Mouse (Mus musculus) kidney, postnatal 36 days (tissue): ENCODE measurements around the gene Prdx2.

Source experiments
- DNase-seq, 2 experiments: peaks; one replicate each; pipeline ENCODE4 v3.0.0; 2021 to 2022; ENCODE audit warnings: mixed read lengths in 2 of 2

Gene Prdx2

DNA sequence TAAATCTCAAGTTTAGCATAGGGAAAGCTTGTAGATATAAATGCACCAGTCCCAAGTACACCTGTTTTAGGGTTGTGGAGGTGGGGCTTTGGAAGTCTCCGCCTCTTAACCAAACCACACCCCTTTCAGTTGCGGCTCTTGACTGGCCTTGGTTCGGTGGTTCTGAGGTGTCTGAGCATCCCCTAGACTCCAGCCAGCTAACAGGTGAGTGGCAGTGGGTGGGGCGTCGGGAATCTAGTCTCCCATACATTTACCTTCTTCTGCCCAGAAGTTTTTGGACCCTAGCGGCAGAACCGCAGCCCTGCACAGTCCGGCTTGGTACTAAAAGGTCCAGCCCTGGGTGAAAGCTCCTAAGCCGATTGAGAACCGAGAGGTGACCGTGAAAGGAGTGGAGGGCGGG lies 19.6 kb upstream of the Prdx2 start:
- DNase-seq, result no peak

DNA sequence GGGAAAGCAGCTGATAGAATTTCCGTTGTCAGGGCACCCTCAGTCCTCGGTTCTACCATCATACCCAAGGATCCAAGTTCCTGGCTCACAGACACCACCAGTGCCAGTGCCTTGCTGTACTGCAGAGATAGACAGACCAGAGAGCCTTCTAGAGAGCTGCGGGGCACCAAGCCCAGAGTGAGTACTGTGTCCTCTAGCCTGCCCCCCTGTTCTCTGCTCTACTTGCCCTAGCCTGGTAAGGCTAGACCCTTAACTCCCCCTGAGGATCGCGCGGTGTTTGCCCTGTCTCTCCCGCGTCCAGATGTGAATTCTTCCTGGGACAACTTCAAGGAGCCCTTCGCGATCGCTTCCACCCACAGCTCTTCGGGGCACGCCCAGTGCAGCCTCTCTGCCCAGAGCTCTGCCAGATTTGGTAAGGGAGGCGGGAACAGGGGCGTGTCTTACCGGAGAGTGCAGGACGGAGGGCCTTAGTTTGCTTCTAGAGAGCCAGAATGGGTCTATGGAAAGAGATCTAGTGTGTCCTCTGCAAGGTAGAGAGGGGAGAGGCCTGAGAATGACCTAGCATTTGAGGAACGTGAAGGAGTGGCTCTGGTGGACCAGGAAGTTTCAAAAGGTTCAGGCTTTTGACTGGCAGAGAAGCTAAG lies 16.7 kb upstream of the Prdx2 start:
- peak; percentile 53 to 76 for DNase-seq

DNA sequence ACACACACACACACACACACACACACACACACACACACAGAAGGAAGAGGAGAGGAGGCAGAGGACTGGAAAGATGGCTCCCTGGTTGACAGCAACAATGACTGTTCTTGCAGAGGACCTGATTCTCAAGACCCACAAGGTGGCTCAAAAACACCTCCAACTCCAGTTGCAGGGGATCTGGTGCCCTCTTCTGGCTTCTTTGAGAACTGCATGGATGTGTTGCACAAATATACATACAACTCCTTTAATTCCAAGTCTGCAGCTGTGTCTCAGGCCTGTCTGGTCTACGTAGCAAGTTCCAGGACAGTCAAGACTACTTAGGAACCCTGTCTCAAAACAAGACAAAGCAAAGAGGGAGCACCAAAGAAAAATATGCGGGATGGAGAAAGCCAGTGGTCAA lies 12.6 kb upstream of the Prdx2 start:
- peak in 1 of 2 experiments; percentile 85 for DNase-seq

DNA sequence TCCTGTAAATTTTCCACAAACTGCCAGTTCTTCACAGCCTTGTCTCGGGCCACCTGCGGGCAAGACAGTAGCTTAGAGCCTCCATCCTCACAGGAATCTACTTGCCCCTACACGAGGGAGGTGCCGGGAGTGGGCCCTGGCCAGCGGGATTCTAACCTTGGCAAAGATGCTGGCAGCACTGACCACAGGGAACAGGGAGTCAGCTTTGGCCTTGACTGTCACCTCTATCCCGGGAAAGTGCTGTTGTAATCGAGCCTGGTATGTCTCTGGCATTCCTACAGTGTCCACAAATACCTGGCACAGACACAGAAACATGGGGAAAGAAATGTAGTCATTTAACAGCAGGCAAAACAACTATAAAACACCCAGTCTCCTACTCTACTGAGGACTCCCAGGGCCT lies 9.6 kb upstream of the Prdx2 start:
- DNase-seq, result no peak

DNA sequence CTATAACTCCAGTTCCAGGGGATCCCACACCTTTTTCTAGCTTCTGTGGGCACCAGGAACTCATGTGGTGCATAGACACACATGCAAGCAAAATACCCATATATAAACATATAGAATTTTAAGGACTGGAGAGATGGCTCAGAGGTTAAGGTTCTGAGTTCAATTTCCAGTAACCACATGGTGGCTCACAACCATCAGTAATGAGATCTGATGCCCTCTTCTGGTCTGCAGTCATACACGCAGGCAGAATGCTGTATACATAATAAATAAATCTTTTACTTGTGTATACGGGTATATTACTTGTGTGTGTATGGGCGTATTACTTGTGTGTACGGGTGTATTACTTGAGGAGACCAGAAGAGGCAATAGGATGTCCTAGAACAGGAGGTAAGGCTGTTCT lies 5.4 kb upstream of the Prdx2 start:
- DNase-seq, result no peak

DNA sequence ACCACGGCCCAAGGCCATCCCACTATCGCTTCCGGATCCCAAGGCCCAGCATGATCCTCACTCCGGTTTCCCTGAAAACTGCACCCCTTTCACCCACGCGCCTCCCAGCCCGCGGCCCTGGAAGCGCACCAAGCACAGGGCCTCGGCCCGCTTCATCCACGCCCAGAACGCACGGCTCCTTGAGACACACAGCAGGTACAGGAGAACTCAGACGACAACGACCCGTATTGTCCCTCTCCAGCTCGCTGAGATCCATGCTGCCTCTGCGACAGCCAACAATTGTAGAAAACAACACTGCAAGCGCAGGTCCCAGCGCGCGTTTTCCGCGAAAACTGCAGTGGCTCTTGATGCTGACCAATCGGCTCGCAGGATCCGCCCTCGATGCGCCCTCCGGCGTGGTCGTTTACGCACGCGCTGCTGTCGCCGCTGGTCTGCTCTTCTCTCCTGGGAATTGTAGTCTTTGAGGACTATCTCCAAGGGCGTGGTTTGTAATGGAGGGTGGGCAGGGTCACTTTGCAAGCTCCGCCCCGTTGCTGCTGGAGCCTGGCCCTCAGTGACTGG lies 3.6 kb upstream of the Prdx2 start:
- peak; percentile 97 to 98 for DNase-seq

DNA sequence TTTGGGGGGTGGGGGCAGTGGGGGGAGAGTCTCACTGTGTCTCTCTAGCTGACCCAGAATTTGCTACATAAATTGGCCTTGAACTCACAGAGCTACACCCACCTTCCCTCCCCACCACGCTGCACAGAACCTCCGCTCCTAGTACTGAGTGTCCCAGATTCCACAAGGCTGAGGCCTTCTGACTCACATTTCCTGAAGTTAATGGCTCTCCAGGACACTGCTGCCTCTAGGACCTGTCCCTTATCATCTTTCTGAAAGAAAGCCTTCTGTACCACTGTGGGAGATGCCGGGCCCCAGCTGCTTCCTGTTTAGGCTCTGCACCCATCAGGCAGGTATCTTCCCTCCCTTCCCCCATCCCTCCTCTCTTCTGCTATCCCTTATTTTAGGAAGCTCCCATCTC lies 2.8 kb upstream of the Prdx2 start:
- no peak for DNase-seq

DNA sequence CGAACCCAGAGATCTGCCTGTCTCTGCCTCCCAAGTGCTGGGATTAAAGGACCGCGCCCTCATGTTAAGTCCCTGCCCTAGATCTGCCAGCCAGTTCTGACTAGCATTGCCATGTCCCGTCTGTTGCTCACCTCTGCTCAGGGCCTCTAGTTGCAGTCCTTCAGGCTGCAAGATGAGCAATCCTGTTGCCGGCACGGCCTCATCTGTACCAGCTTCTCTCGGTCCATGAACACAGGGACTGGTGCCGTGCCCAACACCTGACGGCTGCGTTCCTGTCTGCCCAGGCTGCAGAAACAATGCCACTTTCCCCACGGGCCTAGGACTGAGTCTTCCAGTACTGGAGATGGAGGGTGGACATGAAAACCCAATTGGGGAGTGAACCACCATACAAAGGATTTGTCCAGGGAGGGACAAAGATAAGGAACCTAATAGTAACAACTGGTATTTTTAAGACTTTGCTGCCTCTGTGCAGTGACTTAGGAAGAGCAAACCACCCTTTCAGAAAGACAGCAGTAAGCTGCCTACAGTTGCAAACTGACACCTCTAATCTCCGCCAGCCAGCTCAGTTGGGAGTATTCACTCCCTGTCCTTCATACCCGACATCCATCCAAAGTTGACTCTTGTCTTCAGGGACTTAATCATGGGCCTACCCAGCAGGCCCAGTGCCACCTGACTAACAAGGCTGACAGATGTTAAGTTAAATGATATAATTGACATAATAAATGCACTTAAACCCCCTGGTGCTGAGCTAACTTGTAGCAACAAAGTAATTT lies 1.7 kb upstream of the Prdx2 start:
- no peak for DNase-seq

DNA sequence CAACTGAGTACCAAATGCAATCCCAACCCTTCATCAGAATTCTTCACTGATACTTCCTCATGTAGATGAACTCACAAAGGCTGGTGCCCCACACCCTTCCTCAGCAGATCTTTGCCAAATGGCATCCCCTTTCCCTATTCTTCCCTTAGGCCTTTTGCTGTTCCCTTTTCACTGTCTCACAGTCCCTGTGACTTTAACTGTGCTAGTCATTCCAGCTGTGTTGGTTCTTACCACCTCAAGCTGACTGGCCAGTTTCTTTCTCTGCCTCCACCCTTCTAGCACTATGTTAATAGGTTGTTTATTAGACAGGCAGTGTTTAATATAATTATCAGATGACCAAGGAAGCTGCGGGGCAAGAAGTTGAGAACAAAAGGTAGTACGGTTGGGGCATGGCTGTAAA lies 737 bp upstream of the Prdx2 start:
- peak in 1 of 2 experiments; percentile 29 for DNase-seq

DNA sequence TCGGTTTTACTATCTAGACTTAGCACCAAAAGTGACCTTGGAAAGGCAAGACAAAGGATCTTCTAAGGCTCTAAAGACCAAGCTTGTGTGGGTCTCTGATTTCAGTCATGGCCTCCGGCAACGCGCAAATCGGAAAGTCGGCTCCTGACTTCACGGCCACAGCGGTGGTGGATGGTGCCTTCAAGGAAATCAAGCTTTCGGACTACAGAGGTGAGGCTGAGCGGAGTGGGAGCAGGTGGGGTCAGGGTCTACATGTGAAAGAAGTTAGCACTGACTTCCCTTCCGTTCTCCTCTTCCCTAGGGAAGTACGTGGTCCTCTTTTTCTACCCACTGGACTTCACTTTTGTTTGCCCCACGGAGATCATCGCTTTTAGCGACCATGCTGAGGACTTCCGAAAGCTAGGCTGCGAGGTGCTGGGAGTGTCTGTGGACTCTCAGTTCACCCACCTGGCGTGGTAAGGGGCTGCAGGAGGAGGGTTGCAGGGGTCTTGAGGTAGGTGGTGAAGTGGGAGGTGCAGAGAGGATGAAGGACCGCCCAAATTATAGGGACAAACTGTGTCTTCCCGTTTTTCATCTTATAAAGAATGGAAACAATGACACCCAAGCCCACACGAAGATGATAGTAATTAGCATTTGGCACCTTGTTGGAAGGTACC lies 876 bp downstream of the Prdx2 start:
- DNase-seq, result peak in 1 of 2 experiments; percentile 40

DNA sequence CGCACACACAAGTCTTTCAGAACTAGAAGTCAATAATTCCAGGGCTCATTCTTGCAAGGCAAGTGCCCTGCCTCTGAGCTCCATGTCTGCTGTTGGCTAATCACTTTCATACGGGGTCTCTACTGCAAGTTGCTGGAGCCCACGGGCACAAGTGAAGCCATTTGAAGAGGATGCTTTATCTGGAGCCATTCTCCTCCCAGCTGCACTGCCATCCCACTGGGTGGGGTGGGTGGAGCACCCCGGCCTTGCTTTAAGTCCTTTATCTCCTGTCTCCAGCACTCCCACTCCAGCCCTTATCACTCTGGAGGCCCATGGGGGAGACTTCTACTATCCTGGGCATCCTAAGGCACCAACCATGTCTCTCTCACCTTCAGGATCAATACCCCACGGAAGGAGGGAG lies 1.5 kb downstream of the Prdx2 start:
- DNase-seq, result no peak

DNA sequence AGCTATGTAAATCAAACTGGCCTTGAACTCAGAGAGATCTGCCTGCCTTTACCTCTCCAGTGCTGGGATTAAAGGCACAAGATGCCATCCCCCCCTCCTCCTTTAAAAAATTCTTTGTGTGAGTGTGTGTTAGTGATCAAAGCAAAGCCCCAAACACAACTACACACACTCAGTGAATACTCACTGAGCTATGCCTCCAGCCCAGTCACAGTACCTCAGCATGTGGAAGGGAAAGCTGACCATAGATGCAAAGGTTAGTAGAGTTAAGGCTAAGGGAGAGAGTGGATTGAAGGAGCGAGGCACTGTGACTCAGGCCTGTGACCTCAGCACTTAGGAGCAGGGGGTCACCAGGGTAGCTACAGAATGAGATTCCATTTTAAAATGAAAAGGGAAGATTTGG lies 3.7 kb downstream of the Prdx2 start:
- no peak for DNase-seq

DNA sequence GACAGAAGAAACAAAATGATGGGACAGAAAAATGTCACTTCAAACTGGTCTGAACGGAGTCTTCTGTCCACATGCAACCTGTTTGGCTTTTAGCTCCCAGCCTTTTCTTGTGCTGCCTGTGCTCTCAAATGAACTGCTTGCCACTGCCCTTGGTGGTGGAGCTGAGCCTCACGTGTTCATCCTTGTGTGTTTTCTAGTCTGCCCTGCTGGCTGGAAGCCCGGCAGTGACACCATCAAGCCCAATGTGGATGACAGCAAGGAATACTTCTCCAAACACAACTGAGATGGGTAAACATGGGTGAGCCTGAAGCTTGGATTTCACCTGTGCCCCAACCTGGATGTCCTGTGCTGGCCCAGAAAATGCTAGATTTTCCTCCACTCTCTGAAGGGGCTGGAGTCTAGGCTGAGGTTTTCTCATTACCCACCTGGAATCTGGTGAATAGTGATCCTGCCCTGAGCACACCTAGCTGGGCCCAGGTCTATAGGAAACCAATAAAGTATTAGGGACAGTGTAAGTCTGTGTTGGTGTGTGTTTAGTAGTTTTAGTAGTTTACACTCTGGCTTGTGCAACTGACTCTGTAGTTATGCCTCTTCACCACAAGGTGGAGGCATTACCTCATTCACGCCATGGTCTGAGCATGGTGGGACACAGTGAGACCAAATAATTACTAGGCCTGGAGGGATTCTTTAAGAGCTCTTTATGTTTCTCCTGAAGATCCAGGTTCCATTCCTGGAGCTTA lies 4.6 kb downstream of the Prdx2 start:
- peak in 1 of 2 experiments; percentile 70 for DNase-seq

DNA sequence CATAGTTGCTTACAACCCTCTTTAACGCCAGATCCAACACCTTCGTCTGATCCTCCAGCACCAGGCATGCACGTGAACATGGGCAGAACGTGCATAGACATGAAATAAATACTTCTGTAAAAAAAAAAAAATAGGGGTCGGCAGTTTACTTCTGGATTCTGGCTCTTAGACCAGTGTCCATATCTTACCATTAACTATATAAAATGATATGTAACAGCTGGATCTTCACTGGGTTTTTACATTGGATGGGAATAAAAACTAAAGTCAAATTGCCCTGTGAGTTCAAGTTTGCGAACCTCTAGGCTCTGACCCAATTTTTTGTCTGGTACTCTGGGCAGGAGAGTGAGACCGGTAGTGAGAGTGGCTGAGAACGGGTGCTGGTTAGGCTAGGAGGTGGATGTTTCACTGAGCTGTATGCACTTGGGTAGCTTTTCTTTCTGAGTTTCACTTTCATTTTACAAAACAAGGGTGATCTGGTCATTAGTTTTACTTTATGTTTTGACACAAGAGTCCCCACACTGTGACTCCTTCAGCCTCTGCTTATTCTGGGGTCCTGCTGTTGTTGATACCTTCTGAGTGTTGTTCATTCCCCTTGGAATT lies 5.3 kb downstream of the Prdx2 start:
- DNase-seq, result no peak

DNA sequence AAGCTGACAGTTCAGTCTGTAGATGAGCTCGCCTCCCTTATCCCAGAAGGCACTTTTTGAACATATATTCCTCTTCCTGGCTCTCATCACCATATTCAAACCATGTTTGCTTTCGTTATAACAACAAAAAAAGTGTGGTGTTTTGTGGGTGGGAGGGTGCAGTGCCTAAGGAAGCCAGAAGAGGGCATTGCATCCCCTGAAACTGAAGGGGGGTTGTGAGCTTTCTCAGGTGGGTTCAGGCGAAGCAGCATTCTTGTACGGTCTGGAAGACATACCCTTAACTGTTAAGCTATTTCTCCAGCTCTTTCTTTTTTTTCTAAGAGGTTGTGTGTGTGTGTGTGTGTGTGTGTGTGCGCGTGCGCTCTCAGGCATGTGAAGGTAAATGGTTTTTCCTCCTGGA lies 6.0 kb downstream of the Prdx2 start:
- DNase-seq, result peak; percentile 65 to 82

DNA sequence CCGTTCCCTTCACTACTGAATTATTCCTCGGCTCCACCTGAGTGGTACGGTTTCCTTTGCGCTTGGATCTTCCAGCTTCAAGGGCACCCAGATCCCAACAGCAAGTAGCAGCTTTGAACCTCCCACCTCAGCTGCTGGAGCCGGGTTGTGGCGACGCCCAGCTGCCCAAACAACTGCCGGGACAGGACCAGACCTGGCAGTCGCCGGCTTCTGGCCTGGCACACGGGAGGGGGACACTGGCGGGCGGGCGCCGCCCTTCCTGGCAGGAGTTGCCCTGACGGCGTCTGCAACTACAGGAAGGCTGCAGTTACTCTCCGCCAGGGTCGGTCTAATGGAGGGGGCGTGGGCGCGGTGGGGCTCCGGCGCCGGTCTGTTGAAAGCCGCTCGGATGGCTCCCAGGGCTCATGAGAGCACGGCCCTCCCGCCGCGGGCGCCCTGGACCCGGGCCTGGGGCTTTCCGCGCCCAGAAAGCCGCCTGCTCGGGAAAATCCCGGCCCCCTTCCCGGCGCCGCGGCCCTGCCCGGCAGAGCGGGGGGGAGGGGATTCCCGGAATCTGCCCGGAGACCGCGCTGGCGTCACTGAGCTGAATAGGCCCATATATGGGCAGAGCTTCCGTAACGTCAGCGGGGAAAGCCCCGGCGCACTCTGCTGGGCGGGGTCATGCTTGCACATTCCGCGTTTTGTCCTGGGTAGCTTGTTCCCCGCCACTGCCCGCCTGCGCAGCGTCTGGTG lies 6.8 kb downstream of the Prdx2 start:
- peak; percentile 97 for DNase-seq

DNA sequence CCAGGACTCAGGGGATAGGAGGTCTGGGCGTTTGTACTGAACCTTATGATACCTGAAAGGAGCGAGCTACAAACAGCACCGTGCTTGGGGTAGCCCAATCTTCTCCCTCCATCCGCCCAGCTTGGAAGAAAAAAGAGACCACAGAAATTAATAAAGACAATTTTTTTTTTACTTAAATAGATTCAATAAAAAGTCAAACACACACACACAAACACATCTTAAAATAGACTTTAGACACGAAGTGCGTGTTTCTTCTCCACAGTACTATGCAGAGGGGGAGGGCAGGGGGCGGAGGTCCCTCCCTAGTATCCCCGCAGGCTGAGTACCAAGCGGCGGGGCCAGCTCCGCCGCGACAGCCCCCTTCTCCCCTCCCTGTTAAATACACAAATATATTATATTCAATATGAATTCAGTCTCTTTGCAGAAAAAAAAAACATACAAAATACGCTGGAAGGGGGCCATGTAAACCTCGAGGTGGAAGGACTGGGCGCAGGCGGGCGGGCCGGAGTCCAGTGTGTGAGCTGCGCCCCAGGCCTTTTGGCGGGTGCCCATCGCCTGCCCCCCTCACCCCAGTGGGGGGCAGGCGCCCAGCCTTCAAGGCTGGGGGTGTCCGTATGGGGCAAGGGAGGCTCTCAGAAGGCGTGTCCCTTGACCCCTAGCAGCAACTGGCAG lies 7.5 kb downstream of the Prdx2 start:
- no peak for DNase-seq

DNA sequence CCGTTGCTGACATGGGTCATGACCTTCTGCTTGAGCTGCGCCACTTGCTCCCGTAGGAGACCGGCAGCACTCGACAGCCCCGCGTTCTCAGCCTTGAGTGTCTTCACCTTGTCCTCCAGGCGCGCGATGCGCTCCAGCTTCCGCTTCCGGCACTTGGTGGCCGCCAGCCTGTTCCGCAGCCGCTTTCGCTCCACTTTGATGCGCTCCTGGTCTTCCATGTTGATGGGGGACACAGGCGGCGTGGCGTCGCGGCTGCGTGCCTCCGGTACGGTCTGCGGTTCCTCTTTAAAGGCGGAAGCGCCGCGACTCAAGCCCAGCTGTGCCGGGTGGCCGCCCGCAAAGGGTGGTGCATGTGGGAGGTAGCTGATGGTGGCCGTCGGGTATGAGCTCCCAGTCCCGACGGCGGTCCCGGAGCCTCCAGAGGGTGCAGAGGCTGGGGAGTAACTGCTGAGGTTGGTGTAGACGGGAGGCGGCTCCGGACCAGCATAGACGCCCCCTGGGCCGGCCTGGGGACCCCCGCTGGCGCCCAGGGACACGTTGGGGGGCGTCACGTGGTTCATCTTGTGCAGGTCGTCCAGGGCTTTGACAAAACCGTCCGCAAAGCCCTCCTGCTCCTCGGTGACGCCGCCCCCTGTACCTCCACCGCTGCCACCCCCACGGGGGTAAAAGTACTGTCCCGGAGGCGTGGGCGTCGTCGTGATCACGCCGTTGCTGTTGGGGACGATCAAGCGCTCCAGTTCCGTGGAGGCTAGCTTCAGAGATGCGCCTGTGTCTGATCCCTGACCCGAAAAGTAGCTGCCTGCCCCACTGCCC lies 8.3 kb downstream of the Prdx2 start:
- peak; percentile 61 to 78 for DNase-seq

DNA sequence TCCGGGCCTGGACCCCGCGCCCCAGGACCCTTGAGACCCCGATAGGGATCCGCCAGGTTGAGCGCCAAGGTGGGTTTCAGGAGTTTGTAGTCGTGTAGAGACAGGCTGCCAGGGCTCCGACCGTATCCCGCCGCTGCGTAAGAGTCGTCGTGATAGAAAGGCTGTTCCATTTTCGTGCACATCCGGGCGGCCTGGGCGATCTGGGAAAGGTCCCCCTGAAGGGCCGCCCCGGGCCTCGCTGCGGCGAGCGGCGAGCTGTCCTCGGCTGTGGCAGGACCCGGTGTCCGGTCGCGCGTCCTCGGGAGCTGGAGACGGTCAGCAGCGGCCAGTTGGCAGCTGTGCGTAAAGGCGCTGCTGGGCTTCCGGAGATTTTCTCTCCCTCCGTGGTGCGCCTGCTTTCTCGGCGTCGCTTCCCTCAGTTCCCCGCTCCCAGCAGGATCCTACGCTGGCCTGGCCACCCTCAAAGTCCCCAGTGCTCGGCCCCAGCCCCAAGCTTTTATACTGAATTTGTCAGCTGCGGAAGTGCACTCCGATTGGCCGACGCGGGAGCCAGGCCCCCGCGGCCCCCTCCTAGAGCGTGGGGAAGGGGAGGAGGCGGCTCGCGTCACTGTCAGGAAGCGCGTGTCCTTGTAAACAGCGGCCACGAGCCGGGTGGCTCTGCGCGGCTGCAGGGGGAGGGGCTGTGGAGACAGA lies 9.0 kb downstream of the Prdx2 start, which contains the start of gene Junb:
Gene Junb, minus strand, starts transcription at position 471 of the 693 bp plus-strand sequence.
- DNase-seq, result peak; percentile 96 to 98
